Mouse (Mus musculus) gastrocnemius, postnatal 10 days (tissue): ENCODE measurements around the gene Zgrf1. TPM values are rescaled to one million over a fixed set of nuclear protein-coding genes. Genes with fewer than 3 reads are reported as not detected.
A peak's percentile ranks its signal among the peaks of the same experiment; 100 is the strongest.

Source experiments
- DNase-seq: peaks from one replicate; pipeline ENCODE4 v3.0.0; 2021; ENCODE audit warnings: mixed read lengths
- long read RNA-seq, 2 experiments: library from polyadenylated mRNA; stranded (forward); transcript quantifications; one replicate each; pipeline ENCODE4 v2.0.0; 2021
- total RNA-seq, 2 experiments: library from RNA; stranded (reverse); gene quantifications; 2 replicates each; pipeline ENCODE4 v1.2.3; 2021

The Zgrf1 gene
- 1 to 10 TPM; 2.4 to 3.5 TPM for total RNA-seq
- long read RNA-seq, experiment 1, partial matches to known transcripts, result 1 of 4 reads
- long read RNA-seq, experiment 1, other reads (novel, unspliced or antisense), result 1 of 4 reads
- long read RNA-seq, experiment 2, partial matches to known transcripts, result 1 of 2 reads
- long read RNA-seq, experiment 2, other reads (novel, unspliced or antisense), result 1 of 2 reads

DNA sequence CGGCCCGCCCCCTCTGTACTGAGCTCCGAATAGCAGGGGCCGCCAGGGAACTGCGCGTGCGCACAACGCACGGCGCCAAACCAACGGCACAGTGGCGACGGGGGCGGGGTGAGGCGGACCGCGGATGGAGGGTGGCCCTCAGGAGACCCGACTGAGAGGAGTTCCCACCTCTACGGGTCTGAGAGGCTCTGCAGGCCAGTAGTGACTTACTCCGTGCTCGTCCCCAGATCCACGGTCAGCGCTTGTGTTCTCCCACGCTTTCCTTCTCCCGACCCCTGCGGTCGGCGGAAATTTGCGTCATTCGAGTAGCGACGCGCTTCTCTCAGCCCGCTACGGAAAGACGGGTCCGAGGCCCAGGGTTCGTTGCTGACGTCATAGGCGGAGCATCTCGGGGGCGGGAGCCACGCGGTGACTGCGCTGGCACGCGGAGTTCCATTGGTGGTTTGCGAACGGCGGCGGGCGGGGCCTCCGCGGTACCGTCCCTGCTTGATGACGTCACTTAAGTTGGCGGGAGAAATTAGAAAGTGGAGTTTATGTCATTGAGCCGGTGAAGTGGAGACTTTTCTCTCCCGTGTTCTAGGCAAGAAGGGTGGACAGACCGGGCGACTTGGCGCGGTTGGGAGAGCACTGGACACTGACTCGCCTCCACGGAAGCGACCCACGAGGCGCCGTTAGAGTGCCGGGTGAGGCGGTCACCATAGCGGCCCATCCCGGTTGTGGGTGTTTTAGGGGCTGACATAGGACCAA is at the start of gene Zgrf1, which contains the start of gene Larp7:
Zgrf1 (plus strand) TSS at position 517 of the 747 bp plus-strand sequence.
Larp7 (minus strand) TSS at position 377 of the 747 bp plus-strand sequence.
- DNase-seq, result peak; percentile 96

DNA sequence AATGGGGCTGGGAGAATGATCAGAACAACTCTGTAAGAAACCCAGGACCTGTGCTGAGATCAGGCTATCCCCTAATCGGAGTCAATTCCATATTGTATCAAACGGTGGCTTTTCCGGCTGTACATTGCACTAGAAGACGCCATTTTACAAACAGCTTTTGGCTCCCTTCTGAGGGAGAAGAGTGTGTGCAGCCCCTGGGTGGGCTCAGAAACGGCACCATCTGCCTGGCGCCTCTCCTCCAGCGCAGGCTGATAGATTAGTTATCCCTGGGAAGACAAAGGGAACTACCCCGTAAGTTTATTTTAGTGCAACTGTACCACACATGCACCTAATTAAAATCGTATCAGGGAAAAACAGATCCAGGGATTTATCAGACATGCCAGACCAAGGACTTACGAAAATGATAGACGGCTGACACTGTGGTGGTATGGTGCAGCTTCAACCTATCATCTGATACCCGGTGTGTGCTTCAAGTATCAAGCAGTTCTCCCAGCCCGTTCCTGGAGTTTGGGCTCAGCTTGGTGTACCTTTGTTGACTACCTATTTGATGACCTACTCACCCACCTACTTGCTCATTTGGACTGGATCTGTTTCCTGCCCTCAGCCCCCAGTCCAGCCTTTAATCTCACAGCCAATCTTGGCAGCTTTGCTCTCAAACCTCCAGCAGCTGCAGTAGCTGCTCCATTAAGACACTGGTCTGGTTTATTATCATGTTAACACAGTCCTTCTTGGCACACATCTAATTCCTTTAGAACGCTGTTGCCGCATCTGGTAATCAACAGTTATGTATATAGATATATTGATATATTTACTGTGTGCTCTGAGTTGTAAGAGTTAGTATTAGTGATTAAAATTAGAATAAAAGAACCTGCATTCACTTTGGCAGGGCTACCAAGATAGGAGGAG is 45.2 kb upstream of the Zgrf1 start:
- DNase-seq, result no peak

DNA sequence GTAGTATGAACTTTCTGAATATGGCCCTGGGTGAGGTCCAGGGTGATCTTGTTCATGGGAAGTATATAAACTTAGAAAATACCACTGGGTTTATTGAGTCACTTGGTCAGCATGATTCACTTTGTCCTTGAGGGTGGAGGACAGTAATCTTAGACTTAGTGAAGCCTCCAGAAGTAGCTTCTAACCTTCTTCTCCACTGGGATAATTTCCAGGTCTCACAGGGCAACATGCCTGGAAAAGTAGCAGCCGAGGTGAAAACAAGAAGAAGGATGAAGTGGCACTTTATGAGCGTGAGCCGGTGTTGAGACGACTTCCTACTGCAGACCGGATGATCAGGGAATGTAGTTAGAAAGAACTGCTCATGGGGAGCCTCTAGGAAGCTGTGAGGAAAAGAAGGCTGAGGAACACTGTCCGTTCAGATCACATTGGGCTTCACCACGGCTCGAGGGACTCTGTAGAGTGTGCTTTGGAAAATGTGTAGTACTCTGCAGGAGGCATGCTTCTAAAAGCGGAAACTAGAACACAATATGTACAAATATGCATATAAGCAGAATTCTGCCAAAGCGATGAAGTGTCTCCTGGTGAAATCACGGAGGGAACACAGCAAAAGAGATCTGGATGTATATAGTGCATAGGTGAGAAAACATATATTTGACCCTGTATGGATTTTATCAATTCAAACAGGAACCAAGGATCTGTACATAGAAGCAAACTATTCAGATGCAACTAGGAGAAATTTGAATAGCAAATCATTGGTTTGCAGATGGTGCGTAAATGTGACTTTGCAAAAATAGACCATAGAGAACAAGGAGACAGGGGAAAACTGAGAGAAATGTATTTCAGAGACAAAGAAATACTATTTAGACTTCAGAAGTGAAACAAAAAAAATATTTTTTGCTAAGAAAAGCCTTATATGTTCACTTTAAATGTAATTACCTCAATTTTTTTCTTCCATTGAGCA is 41.2 kb upstream of the Zgrf1 start:
- peak; percentile 41 for DNase-seq

DNA sequence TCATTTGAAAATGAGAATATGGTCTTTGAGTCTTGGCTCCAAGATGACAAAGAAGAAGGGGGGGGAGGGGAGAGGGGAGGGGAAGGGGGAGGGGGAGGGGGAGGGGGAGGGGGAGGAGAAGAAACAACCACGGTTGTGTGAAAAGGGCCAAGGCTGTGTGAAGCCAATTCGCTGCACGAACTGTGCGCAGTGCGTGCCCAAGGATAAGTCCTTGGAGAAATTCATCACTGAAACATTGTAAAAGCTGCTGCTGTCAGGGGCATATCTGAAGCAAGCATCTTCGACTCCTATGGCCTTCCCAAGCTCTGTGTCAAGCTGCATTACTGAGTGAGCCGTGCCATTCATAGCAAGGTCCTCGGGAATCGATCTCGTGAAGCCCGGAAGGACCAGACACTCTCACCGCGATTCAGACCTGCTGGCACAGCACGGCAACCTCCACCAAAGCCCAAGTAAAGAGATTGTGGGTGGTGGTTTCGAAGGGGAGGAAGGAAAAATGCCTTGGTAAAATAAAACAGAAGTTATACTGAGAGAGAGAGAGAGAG is 40.4 kb upstream of the Zgrf1 start:
- no peak for DNase-seq

DNA sequence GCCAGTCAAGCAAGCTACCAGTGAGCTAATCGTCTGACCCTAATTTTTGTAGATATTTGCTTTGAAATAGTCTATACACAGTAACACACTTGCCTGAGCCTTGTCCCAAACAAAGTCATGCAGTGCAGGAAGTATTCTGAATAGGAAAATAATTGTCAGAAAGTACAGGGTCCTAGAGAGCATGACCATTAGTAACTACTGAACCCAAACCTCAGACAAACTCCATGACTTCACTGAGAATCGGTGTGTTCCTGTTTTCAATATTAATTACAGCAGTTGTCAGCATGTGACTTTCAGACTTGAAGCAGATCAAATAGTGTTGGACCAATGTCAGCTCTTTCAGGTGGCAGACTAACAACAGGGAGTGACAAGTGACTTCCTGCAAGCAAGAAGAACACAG is 39.6 kb upstream of the Zgrf1 start:
- no peak for DNase-seq

DNA sequence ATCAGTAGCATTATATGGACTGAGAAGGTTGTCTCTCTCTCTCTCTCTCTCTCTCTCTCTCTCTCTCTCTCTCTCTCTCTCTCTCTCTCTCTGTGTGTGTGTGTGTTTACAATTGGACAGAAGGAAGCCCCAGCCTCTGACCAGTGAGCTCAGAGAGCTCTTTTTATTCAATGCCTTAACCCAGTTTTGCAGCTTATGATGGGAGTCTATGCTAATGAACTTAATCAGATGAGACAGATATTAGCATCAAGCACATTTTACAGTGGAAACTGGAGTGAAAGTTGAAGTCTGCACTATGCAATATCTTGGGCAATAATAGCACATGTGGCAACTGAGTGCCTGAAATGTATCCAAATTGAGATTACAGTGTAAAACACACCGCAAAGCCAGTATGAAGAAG is 38.0 kb upstream of the Zgrf1 start:
- DNase-seq, result no peak

DNA sequence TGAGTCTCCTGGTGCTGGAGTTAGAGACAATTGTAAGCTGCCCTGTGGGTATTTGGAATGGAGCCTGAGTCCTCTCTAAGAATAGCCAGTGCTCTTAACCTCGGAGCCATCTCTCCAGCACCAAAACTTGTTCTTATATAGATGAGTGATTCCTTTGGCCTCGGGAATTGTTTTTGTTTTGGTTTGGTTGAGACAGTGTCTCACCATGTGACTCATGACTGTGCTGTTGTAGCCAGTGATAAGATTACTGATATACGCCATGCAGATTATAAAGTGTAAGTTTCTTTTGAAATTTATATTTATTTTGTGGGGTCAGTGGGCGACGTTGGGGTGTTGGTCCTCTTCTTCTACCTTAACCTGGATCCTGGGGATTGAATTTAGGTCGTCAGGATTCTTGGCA is 33.0 kb upstream of the Zgrf1 start:
- no peak for DNase-seq

DNA sequence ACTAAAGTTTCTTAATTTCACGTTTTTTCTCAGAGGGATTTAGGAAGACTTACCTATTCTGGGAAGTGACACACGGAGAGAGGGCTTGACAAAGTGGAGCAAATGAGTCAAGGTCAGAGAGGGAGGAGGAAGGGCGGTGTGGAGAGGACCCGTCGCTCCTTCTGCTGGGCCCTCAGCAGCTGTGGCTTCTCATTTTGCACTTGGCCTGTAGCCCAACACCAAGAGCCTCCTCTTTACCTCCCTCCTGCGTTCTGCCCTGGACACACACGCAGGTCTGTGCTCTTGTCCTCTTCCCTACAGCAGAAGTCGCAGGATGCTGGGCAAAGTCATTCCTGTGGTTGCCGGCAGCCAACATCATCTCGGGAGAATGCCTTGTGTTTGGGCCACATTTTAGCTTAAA is 32.1 kb upstream of the Zgrf1 start:
- peak; percentile 29 for DNase-seq

DNA sequence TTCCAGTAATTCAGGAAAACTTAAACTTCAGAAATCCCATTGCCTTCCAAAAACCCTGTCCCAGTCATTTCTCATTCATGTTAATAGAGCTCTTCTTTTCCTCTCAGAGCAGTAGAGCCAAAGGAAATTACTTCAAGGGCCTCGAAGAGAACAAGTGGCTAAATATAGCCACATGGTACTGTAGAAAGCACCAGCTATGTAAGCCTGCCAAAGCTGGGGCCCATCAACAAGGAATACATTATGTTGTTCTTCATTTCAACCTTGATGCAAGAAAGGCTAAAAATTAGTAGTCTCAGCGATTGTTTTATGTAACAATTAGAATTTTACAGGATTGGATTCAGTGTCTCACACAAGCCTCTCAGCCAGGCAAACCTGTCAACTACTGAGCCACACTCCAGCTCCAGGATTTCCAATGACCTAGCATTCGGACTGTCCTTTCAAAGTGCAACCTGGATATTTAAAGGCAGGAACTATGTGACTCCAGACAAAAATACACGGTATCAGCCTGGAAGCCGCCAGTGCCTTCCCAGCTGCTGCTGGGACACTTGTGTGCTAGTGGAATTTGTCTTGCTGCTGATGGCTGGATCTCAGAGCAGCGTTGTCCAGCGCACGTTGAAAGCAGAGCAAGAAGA is 28.0 kb upstream of the Zgrf1 start:
- DNase-seq, result no peak

DNA sequence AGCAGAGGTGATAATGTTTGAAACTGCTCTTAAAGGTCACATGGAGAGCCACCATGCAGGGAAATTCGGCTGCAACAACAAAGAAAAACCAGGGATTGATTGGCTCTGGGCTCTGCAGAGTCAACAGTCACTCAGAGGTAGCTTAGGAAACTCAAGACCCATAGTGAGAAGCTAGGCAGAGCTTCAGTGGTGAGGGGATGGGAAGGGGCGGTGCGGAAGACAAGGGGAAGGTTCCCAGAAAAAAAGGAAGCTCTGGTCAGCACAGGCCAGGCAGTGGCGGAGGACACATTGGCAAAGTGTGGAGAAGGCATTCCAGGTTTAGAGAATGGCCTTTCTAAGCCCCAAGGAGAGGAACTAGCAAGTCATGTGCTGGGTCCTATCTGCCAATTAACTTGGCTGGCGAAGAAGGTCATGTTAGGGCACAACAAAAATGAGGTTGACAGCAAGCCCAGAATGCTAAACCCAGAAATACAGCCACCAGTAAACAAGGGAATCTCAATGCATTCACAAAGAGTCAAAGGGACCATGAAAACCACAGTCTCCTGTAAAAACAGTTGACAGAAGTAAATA is 25.7 kb upstream of the Zgrf1 start:
- DNase-seq, result no peak

DNA sequence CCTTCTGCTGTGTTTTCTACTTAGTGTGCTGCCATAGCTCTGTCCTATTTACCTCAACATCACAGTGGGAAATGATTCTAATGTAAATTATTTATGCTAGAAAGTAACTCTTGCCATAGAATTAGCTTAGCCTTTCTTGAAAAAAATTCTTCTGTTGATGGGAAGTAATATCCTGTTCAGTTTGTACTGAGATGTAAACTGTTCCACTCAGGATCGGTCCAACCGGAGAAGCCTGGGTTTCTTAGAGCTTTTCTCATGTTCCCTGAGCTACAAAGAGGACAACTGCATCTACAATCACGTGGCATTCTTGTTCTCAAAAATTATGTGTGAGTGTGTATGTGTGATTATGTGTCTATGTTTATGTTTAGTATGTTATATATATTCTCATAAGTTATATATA is 24.1 kb upstream of the Zgrf1 start:
- no peak for DNase-seq

DNA sequence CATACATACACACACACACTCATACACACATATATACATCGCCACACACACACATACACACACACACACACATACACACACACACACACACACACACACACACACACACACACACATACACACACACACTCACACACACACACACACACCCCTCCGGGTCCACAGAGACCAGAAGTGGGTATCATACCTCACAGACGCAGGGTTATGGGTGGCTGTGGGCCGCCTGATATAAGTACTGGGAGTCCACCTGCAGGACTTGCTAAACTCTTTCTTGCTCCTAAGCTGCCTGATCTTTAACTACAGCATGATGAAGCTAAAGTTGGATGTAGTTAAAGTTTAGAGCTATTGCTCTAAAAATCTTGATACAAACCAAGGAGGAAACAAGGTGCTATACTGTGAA is 23.5 kb upstream of the Zgrf1 start:
- DNase-seq, result no peak

DNA sequence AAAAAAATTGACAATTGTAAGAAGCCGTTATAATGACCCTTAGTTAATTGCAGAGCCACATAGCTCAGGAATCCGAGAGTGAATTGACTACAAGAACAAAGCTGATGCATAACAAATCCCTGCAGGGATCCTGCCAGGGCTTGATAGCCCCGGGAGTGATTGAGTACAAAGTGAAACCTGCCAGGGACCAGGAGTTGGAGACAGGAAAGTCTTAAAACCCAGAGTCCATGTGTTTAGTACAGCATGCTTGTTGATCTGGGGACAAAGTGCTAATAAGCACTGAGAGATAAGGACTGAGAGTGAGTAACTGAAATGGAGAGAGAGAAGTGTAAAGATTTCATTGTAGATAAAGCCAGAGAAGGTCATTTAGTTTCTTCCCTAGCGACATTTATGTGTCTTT is 23.0 kb upstream of the Zgrf1 start:
- DNase-seq, result no peak

DNA sequence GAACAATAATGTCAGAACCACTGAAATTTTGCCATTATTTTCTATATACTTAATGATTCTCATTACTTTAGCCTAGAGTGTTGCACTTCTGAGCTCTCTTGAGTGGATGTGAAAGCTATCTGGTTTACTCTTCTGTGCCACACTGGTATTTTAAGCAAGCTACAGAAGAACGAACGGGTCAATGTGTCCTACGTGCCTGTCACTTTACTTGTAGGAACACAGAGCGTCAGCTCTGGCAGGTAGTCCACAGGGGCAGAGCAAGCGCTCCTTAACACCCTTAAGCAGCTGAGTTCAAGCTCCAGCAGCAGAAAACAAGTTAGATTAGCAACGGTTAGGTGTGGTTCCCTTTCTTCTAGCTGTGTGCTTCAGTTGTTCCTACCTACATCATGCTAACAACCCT is 14.1 kb upstream of the Zgrf1 start:
- no peak for DNase-seq

DNA sequence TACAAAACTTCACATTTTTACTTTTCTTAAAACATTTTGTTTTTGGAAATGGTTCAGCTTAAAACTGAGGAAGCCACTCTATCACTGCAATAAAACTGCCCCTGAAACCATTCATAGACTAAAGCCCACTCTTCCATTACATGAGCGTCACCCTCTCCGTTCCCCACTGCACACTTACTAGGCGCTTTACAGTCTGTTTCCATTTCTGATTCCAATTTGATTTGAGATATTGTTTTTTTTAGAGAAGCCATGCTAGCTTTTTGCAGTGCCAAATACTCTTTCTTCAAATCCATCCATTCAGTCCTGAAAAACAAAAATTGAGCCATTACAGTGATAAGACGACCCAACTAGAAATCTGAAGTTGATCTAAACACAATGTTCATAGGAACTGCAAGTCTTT is 9.3 kb upstream of the Zgrf1 start:
- DNase-seq, result no peak

DNA sequence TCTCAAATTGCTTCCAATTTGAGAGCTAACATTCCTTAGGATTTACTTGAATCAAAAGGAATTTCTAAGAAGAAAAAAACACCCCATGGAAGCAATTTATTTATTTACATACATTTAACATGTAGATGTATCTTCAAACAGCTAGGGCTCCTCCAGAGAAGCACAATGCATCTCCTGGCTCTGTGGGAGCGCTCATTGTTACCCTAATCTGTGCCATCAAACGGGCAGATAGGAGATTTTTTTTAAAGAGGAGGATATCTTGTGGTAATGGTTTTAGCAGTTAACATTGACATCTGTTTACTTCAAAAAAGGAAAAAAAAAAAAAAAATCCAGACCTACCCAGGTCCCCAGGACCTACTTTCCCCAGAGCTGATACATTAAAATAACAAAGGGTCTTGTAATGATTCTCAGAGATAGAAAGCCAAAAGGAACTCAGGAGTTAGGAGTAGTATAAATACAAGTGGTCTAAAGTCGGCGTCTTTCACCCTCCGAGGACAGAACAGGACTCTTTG is 8.6 kb upstream of the Zgrf1 start:
- no peak for DNase-seq

DNA sequence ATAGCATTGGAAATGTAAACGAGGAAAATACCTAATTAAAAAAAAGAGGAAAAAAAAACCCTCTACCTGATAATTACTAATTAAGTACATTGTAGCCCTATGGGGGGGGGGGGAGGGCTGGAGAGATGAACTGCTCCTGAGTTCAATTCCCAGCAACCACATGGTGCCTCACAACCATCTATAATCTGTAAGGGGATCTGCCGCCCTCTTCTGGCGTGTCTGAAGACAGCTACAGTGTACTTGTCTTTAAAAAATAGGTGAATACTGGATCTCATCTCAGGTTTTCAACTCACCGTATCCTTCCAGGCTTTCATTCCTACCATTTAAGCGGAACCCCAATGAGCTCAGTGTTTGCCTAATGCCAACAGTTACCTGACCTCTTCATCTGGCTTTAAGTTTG is 5.4 kb upstream of the Zgrf1 start:
- DNase-seq, result peak; percentile 18

DNA sequence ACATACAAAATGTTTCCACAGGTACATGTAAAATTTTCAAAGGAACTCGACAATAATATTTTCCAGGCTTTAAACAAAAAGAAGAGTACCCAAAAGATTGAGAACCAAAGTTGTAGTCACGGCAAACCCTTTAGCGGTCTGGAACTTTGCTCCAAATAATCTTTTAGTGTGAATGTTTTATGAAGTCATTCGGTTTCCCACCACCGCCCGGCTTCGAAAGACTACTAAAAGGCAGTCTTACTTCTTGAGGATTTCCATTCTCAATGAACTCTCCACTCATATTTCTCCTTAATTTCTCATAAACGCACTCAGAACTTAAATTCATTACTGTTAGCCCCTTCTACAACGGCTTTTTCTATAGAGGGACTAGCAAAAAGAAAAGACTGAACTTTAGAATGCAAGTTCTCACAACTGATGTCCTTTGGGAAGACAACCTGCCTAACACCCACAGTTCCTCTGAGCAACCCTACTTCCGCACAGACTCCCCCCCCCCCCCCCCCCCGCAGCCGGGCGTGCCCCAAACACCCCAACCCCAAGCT is 786 bp upstream of the Zgrf1 start:
- no peak for DNase-seq

DNA sequence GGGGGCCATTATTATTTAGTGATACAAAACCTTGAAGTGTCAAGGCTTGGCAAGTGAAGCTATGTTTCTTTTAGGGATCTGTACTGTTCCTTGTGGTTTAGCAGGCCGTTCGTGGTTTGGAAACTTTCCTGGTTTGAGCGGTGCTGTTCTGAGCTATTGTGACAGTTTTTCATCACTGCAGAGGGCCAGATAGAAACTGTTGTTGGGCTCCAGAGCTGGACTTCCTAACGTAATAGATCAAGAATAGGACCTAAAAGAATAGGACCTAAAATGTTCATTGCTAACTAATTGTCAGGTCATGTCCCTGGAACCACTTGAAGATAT is 393 bp downstream of the Zgrf1 start:
- DNase-seq, result no peak

DNA sequence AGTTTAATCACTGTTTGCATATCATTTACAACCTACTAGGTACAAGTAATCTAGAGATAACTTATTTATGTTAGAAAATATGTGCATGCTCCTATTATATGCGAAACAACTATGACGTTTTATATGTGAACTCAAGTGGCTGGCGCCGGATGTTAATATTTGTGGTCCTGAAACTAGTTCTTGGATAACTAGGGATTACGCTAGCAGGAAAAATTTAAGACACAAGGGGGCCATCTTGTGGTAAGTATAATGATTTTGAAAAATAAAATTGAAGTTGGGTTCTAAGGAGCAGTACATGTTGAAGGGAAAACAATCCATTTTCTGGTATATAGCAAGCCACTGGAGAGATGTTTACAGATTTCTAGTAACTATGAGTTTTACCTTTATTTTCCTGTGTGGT is 1.4 kb downstream of the Zgrf1 start:
- DNase-seq, result no peak
